Mouse (Mus musculus): ENCODE measurements around the gene Fnbp1l.

- TF ChIP-seq TAL1 (IDR thresholded peaks at IDR 0.05; ENCODE audit: low read length): no peak
- TF ChIP-seq GATA1 (IDR thresholded peaks at IDR 0.05; ENCODE audit: low read length): no peak
Observed at GRCm38 (mm10) chr3:122557766-122558165, 61.7 kb downstream of the Fnbp1l start.
